Mouse (Mus musculus) kidney, postnatal 36 days (tissue): ENCODE data around the gene Cnnm4.

ENCODE experiments used
- DNase-seq, 2 experiments: peaks; one replicate each; pipeline ENCODE4 v3.0.0; 2021 to 2022; ENCODE audit warnings: mixed read lengths in 2 of 2

Cnnm4 gene

DNA sequence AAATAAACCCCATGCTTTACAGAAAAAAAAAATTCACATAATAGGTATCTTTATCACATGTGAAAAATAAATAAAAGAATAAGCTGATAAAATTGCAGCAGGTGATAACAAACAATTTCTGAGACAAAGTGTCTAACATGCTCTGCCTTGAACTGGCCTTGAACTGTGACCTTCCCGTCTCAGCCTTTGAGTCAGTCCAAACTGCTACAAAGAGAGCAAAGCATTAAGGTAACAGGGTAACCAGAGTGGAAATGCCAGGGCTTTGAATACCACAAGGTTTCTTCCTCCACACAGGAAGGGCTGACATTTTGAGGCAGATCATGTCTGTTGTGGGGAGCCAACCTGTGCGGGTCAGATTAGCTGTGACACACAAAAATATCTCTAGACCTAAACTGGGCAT, 74.0 kb downstream of the Cnnm4 start:
- no peak for DNase-seq

DNA sequence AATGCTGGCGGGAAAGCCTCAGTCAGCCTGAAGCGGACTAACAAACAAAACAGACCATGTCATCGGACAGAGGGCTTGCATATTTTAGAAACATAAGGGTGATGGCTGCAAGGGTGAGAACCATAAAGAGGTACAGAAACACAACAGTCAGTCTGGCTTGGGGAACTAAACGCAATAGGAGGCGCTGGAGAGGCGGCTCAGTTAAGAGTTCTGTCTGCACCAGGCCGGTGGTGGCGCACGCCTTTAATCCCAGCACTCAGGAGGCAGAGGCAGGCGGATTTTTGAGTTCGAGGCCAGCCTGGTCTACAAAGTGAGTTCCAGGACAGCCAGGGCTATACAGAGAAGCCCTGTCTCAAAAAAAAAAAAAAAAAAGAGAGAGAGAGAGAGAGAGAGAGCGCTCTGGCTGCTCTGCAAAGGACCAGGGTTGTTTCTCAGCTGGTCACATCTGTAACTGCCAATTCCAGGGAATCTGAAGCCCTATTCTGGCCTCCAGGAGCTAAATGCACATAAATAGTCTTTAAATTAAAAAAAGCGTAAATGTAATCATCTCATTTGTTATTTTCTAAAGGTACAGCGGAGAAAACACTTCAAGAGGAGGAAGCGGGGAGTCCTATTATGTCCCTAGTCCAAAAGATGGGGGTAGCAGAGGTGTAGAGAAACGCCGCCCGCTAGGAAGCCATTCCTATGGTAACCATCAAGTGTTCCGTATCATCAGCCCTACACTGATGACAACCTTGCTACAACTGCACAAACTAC, 74.6 kb downstream of the Cnnm4 start:
- no peak for DNase-seq

DNA sequence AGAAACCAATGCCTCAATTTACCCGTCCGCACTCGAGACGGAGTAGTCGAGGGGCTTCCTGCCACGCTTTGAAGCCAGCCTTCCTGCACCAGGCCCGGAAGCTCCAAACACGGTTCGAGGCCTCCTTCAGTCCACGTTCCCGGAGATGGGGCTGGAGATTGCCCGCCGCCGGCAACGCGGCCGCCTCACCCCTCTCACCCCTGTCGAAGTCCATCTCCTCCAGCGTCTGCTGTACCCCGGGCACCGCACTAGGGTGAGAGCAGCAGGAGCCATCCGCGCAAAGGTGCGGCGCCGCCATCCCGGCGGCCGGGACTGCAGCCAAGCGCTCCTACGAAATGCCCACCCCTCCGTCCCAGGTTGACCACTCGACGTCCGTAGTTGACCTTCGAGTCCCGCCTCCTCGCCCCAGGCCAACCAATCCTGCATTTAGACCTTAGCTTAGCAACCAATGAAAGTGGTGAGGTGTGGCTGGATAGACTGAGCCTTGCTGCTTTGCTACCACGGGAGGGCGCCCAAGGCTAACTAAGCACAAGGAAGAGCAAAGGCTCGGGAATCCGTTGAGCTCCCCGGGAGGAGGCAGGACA, 75.6 kb downstream of the Cnnm4 start, which contains the start of gene Ankrd39:
TSS of gene Ankrd39 (minus strand) at position 558 of the 584 bp plus-strand sequence.
- DNase-seq = peak; percentile 98 to 99

DNA sequence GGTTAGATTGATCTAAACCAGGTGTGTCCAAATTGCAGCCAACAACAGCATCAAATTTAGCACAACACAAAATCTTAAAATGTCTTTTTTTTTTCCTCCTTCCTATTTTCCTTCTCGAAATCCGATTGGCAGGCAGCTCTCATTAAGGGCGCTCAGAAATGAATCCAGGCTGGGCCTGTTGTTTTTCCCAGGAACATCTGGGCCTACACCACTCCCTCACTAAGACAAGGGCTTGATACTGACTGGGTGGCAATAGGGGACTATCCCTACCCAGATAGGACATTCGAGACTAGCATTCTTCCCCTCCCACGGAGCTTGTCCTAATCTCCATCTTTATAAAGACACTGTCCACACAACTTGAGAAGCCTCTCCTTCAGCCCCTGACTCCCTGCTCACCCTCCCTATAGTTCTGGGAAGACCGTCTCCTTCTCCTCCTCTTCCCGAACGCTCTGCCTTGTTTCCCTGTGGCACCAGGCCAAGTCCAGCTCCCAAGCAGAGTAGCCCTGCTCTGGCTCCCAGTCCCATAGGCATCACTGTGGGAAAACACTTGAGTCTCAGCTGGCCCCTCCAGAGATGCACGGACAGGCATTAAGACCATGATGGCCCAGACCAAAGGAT, 76.7 kb downstream of the Cnnm4 start:
- peak; percentile 55 to 68 for DNase-seq

DNA sequence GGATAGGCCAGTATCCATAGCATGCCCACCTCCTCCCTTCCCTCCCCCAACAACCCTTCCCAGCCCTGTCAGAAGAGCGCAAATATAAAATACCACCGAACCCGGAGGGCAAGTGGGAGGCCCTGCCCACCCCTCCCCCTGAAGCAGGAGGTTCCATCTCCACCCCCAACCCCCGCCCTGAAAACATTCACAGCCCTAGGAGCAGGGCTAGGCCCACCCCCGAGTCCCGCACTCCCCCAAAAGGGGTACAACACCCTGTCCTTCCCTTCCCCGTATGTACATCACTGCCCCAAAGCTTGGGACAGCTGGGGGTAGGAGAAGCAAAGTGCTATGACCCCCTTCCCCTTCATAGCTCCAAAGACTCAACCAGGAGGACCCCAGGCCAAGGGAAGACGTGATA, 77.4 kb downstream of the Cnnm4 start:
- DNase-seq = no peak

DNA sequence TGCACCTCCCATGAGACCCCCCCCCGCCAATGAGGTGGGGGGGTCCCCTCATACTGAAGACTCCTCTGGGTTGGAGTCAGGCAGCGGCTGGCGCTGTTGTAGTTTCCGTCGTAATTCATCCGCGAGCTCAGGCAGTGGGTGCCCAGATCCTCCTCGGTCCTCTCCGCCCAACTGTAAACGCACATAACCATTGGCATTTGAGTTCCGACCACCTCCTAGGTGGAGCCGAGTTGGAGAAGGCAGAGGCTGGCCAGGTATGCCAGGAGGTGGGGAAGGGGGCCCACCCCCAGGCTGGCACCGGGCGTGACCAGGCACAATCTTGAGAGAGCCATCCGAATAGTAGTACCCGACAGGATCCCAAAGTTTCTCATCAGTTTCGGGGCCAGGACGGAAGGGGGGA, 78.1 kb downstream of the Cnnm4 start:
- no peak for DNase-seq

DNA sequence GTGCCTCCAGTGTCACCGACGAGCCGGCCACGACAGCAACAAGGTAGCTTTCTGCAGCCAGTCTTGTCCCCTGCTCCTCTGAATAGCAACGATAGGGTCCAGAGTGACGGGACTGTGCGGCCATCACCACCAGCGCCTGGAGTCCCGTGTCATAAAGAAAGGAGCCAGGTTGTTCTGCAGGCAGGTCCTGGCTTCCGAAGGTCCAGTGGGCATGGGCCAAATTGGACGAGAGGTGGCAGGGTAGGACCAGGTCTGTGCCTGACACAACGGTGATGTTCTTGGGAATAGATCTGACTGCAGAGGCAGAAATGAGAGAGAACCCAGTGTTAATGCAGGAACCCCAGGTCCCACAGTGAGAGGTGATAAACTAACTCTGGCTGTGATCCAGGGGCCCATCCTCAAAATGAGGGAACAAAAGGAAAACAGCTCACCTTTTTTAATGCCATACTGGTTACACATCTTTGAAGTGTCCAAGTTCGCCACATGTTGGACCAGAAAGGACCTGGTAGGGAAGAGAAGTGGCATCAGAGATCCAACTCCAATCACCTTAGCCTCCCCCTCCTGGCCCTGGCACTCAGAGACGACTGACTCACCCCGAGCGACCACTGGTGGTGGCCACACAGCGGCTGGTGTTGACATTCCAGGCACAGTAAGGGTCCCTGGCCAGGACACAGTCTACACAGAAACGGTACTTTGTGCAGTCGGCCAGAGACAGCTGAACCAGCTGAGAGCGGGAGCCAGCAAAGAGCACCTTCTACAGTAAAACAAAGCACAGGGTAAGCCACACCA, 78.8 kb downstream of the Cnnm4 start:
- no peak for DNase-seq

DNA sequence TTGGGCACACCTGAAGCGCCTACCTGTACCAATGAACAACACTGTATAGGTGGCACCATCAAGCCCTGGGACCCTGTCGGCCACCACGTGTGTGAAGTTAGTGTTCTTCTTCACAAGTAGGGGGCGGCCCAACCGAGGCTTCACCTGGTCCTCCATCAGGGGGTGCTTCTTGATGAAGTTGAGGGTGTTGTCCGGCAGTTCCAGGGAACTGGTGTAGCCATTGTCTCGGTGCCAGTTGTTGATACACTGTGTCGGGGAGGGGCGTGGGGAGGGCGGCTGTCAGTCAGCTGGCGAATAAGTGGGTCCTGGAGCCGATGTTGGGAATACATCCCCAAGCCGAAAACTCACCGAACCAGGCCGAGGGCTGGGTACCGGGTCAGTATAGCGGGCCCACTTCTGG, 80.5 kb downstream of the Cnnm4 start:
- DNase-seq = no peak

DNA sequence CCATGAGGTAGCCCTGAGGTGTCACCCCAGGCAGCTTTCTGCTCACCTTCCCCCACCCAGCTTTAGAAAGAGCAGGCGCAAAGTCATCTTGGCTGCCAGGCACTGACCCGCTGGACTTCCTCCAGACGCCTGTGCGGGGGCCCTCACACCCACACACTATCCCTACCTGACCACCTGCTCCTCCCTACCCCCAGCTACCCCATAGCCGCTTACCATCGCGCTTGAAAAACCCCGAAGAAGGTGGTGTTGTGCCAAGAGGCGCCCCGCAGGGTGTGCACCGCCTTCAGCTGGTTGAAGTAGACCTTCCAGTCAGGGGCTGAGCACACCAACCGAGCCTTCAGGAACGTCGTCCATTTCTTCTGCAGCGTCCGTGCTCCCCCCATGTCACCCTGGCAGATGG, 81.1 kb downstream of the Cnnm4 start:
- DNase-seq = no peak

DNA sequence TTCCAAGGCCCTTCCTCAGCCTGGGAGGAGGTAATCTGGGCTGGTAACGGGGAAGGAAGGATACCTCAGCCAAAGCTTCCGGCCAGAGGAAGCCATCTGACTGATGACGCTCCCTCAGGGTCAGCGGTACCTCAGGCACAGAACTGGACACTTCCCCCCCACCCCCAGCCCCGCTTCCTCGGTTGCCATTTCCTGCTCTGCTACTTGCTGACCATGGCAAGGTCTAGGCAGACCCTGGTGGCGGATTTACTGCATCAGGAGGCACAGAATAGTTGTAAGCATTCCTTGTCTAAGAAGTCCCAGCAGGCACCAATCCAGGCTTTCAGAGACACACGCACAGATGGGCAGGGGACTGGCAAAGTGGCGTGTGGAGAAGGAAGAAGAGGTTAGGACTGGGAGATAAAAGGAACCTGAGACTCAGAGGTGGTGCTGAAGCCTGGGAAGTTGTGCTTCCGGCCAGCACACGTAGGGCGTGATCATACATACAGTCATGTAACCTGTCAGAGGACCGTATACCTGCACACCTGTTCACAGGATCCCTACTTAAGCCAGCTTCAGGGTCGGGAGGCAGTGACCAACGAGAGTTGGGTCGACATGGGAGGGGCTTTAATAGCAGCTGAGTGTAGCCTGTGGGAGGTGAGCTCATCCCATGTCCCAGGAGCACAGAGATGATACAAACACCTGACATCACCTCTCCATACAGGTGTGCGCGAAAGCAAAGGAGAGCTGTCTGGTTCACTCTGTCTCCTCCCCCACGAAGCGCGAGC, 83.4 kb downstream of the Cnnm4 start:
- peak; percentile 62 to 74 for DNase-seq

DNA sequence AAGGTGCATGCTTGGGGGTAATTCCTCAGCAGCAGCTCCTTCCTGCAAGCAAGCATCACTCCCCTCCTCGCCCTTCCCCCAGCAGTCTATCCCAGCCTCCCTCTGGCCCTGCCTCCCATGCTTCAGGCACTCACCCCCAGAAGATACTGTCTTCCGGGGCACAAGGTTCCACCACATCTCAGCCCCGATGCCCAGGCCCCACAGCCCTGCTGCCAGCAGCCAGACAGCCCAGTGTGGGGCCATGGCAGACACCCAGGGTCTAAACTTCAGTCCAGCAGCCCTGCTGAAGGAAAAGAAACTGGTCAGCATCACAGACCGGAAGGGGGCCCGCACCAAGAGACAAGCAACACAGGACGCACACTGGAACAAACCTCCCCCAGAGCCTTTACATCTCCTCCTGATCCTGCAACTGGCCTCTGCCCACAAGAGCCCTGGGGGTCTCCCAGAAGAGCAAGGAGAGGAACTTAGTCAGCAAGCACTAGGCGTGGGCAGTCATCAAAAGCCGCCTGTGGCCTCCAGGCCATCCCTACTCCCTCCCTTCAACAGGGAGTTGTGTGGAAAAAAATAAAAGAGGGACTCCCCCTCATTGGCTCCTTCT, 84.5 kb downstream of the Cnnm4 start:
- peak in 1 of 2 experiments; percentile 45 for DNase-seq

DNA sequence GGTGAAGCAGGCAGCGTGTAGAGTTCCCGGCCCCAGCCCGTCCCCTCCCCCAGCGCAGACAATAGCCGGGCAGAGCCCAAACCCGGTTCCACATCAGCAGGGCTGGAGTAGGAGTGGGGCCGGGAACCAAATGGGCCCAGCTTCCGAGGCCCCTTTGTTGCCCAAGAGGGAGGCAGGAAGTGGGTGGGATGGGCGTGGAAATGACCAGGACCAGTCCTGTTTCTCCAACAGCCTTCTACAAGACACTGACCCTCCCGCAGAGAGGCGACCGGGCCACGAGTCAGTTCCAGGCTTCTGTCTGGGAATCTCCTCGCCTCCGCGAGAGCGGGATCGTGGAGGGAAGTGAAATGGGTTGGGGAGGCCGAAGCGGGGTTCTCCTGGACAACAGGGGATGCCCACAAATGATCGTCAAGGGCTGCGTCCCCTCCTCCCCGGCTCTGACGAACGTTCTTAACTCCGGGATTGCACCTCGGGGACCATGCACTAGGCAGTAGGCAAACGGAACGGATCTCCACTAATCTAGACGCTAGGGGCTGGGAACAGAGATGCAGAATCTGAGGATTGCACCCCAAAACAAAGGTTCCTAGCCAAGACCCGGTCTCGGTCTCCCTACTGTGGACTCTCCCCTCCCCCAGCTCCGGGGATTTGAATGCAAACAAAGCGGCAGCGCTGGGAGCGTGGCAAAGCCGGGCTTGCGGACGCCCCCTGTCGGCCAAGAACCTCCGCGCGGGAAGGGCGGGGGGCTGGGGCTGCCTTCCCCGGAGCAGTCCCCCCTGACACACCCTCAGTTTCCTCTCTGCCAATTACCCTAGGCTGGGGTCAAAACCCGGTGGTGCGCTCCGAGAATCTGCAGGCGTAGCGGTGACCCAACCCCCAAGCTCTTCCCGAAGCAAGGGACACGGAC, 85.4 kb downstream of the Cnnm4 start:
- peak; percentile 88 to 95 for DNase-seq

DNA sequence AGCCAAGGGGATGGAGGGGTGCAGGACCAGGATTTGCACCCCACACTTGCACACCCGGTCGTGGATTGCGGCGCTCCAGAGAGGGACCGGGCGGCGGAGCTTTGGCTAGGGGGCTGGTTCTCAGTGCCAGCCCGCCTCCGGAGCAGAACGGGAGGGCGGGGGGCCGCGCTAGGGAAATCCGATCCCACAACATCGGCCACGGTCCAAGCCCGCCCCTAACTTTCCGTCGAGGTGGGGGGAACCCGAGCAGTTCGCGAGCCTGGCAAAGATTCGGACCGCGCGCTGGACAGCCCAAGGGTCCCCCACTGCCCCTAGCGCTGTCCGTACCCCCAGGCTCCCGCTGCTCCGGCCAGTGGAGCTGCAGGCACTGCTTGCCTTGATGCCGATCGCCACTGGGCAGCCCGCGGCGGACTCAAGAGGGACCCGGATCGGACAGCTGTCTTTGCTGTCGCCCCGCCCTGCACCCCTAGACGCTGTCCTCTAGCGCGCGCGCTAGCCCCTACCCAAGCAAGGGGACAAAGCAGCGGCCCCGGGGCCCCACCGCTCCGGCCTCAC, 86.1 kb downstream of the Cnnm4 start:
- DNase-seq = peak; percentile 83 to 89
